Mouse (Mus musculus) adrenal gland (tissue): ENCODE measurements around the gene Trmt61a.

Experiments used
- intact Hi-C: fragments of 180-260 bp; cut with DNase I; formaldehyde crosslinking; loops from one replicate; pipeline ENCODE4 v1.15.1; 2025

Trmt61a gene

DNA sequence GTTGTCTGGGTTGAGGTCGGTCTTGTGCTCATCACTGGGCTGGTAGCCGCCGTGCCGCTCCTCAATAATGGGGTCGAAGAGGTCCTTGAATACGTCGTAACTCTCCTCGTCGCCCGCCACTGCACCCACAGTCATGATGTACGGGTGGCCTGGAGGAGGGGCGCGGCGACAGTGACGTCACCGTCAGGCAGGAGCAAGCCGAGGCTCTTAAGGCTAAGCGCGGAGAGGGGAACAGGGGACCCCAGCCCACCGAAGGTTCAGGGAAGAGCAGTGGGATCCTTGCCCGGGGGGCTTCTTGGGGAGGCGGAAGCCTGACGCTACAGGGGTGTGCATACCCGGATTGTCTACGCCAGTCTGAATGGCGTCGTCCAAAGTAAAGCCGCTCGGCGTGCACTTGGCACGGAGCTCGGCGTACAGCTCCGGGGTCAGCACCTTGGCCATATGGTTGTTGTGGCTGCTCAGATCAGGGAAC is 6.4 kb upstream of the Trmt61a start:
- intact Hi-C loops, result no loop called here

DNA sequence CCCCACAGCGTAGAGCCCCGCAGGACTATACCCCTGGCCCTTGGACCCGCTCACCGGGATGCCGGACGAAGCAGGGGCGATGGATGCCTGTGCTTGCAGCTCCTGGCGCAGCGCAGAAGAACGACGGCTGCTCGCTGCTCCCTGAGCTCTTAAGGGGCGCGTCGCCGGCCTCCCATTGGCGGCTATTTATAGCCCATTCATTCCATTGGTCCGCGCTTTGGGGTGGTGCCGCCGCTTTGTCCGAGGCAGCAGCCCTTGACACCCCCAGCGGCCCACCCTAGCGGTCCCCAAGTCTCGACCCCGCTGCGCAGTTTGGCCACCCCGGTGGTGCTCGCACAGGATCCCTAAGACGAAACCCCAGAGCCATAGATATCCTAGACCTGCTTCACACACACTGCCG is 5.7 kb upstream of the Trmt61a start, which contains the start of gene Ckb:
Gene Ckb, minus strand, starts transcription at position 163 of the 400 bp plus-strand sequence.
- intact Hi-C loops, result no loop called here

- intact Hi-C loops, result no loop called here
Measured at GRCm38 (mm10) chr12:111672581-111672980, 5.3 kb upstream of the Trmt61a start.

DNA sequence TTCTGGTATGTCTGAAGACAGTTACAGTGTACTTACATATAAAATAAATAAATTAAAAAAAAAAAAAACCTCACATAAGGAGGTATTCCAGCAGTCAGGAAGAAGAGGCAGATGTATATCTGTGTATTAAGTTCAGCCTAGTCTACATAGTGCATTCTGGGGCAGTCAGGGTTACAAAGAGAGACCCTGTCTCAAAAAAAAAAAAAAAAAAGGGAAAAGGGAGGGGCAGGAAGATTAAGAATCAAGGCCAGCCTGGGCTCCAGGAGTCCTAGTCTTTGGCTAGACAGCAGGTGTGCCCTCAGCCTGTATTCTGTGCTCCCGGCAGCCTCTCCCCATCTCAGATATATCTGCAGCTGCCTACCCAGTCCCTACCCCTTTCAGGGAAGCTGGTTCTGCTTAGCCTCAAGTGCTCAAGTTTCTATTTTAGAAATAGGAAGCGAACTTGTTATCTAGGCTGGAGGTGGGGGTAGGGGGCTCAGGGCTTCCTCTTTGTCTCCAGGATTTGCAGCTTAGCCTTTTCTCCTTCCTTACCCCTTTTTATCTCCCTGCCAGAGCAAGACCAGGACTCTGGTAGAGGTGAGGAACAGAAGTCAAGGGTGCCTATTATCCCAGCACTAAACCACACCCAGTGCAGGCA is 2.9 kb upstream of the Trmt61a start:
- intact Hi-C loops, result no loop called here

DNA sequence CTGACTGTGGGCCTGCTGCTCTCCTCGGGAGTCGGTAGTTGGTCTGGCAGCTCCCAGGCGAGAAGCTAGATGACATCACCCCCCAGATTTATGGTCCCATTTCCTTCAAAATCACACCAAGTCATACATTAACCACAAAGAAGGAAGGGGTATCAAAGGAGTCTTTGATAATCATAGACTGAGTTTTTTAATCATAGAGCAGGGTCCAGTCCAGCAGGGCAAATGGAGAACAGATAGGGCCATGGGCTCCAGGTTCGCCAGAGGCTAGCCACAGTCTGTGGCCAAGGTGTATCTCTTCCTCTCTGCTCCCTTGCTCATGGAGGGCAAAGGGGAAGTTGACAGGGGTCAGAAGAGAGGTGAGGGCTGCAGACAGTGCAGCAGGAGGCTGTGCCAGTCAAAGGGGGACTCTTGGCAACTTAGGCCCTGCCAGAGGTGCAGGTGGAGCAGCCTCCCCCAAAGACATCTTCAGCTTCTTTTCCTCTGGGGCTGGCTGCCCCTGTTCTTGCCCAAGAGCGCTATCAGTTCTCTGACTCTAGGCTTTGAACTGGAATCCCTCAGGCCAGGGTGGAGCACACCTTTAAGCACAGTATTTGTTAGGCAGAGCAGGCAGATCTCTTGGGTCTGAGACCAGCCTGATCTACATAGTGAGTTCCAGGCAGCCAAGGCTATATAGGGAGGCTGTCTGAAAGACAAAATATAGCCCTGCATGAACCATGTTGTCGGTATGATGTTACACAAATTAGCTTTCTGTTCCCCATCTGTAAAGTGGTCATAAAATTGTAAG is 1.9 kb upstream of the Trmt61a start:
- intact Hi-C loops, result no loop called here

GRCm38 (mm10) chr12:111677421-111677820 is 484 bp upstream of the Trmt61a start:
- intact Hi-C loops, result no loop called here

- intact Hi-C loops, result no loop called here
Measured at GRCm38 (mm10) chr12:111678670-111678933, 697 bp downstream of the Trmt61a start.

- intact Hi-C loops, result no loop called here
Measured at GRCm38 (mm10) chr12:111678997-111679396, 1.1 kb downstream of the Trmt61a start.

- intact Hi-C loops, result no loop called here
Measured at GRCm38 (mm10) chr12:111680661-111681060, 2.8 kb downstream of the Trmt61a start.

DNA sequence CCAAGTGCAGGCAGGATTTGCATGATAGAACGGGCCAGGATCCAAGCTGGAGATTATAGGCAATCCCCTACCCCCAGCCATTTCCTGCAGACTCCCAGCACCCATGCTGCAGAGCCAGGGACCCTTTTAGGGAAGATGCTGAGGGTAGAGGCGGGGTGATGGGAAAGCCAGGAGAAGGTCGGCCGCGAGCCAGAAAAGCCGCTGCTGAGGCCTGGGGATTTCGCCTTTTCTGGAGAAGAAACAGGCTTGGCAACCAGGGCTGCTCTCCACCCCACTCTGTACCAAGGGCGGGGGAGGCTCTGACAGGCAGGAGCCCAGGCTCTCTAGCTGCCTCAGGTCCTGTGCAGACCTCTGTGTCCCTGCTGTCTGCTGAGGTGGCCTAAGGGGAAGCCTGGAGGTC is 3.4 kb downstream of the Trmt61a start:
- intact Hi-C loops, result no loop called here

GRCm38 (mm10) chr12:111682003-111682402 is 4.1 kb downstream of the Trmt61a start:
- intact Hi-C loops, result no loop called here

DNA sequence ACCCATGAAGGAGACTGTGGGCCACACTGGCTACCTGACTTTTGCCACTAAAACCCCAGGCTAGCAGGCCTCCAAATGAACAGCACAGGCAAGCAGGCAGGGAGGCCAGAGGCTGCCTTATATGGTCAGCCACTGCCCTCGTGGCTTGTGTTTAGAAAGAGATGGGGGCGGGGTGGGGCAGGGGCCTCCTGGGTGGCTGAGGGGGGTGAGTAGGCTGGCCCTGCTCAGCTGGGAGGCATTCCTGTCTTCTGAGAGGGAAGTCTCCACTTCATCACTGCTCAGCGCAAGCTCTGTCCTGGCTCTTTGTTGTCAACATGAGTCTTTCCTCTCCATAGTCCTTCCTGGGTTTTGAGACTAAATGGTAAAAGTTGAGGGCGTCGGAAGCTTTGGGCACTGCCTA is 4.9 kb downstream of the Trmt61a start:
- intact Hi-C loops, result no loop called here

DNA sequence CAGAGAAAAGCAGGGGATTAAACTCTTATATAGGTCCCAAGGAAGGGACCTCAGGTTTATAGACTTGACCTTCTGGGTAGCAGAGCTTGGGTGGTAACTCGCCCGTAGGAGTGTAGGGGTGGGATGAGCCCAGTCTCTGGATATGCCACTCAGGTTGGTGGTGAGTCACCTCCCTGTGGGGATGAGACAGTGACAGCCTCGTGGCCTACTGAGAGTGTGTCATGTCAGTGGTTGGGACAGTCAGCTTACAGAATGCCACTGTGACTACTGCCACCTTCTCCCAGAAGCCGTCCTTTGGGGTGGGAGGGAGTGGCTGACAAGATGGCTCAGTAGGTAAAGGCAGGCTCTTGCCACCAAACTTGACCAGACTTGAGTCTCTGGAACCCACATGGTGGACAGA is 8.5 kb downstream of the Trmt61a start:
- intact Hi-C loops, result no loop called here

DNA sequence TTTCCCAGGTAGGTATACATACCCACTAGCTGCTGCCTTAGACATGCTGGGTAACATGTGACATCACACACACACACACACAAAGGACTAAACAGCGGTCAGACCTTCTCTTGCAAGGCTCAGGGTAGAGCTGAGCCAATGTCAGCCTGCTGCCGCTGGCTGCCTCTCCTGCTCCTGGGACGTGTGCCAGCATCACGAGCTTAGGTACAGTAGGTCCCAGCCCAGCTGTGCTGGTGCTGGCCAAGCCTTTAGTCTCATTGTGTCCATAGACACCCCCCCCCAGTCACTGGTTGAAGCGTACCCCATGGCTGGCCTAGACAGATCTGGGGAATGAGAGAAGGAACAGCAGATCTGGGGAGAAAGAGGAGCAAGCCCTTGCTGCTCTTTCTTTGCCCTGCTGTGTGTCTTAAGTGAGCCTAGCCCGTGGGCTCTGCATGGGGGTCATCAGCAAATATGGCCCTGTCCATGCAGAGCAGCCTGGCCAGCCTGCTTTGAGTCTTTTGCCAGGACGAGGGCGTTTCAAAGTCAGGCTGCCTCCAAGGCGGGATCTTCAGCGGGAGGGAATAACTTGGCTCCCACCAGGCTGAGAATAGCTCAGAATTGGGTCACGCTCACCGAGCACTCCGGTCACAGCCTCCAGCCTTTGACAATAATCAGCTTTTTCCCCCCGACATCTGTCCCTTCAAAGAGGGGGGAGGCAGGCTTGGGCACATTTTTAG is 9.6 kb downstream of the Trmt61a start:
- intact Hi-C loops, result no loop called here

DNA sequence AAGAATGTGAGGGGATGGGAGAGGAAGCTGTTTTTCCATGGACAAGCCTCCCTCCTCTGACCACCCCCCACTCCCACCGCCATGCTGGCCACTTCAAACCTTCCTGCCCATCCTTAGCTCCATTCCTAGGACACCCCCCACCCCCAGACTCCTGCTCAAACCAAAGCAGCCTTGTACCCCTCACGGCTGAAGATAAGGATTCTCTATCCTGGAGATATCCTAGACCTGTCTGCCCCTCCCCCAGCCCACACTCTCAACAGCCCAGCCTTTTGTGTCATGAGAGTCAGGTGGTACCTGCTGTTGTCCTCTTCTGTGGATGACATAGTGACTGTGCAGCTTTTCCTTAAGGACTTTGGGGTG is 10.1 kb downstream of the Trmt61a start:
- intact Hi-C loops, result no loop called here

DNA sequence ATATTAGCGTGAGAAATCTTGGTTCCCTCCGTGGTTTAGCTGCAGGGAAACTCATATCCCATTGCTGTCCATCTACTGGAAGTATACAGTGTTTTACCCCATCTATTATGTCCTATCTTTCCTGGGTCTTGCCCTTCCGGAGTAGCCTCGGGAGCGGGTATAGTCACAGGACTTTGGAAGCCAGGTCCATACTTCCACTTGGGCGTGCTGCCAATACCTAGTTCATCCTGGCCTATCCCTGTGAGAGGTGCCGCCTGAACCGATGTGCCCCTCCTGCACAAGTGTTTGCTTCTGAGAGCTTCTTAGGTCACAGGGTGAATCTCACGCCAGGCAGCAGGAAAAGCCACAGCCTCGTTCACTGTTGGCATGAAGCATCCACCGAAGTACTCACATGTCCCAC is 11.5 kb downstream of the Trmt61a start:
- intact Hi-C loops, result no loop called here

- intact Hi-C loops, result no loop called here
Measured at GRCm38 (mm10) chr12:111691346-111691872, 13.5 kb downstream of the Trmt61a start.

DNA sequence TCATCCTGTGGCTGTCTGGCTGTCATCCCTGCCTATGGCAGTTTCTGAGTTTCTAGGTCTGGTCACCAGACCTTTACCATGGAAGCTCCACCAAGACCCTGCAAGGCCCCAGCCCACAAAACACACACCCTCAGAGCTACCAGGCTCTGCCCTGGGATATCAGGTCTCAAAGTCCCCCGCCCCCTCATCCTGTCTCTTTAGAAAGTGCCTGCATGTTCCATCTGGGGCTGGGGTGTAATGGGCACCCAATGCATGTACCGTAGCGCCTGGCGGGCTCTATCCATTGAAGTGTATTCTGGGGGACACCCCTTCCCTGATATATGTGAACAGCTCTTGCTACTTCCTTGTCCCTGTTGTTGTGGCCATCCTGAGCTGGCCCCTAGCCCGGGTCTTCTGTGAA is 15.0 kb downstream of the Trmt61a start:
- intact Hi-C loops, result no loop called here

- intact Hi-C loops, result no loop called here
Measured at GRCm38 (mm10) chr12:111693341-111694270, 15.7 kb downstream of the Trmt61a start.

DNA sequence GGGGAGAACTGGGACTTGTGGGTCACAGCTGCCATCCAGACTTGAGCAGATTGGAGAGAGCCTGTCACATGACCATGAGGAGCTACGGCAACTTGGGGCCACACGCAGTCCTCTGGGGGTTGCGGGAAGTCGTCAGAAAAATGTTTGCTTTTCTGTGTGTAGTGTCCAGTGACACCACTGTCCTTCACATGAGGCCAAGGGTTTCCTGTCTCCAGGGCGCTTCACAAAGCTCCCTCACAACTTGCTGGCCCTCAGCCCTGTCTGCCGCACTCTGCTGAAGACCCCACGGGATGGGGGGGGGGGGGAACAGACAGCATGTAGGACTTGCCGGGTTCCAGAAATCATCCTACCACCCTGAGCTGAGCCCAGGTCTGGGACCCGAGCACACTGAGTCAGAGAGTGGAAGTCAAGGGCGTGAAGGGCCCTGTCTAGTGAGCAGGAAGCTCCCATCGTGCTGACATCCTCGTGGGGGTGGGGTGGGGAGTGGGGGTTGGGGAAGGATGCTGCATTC is 16.4 kb downstream of the Trmt61a start:
- intact Hi-C loops, result no loop called here
